Mouse (Mus musculus) frontal cortex, adult (tissue): ENCODE results near the gene Cyp4f18.
"Not testable (repeated sequence)": the region's sequence is repeated elsewhere in the genome, so short reads cannot be mapped to it uniquely, and the experiment has no call there.

Experiments used
- ATAC-seq: cut with Nextera tagmentation; 2 replicates; pipeline ENCODE4 v1.9.2; 2017; ENCODE audit warnings: mild to moderate bottlenecking, moderate library complexity, mixed read lengths; ENCODE audit not compliant: low TSS enrichment

The Cyp4f18 gene

DNA sequence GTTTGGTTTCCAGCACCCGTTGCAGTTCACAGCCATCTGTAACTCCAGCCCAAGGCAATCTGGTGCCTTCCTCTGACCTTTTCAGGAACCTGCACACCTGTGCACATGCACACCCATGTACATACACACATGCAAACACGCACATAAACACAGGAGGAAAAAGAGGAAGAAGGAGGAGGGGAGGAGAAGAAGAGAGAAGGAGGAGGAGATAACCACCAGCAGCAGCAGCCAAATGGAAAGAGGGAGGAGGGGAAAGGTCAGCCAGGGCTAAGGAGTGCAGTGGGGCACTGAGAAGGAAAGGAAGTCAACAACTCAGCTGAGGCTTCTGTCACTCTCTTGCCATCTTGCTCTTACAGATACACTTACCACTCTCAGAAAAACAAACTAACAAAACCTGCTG lies 28.4 kb downstream of the Cyp4f18 start:
- no peak for ATAC-seq

DNA sequence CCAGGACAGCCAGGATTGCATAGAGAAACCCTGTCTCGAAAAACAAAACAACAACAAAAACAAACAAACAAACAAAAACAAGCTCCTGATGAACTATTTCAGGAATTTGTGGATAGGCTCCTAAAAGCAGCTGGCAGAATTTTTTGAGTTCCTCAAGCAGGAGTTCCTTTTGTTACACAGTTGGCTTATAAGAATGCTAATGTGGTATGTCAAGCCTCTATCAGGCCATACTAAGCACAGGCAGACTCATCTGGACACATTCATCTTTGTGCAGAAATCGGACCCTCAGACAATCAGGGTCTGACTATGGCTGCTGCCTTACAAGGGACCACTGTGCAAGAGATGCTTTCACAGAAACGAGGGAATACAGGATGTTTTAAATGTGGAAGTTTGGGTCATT lies 35.2 kb downstream of the Cyp4f18 start:
- ATAC-seq: no peak

DNA sequence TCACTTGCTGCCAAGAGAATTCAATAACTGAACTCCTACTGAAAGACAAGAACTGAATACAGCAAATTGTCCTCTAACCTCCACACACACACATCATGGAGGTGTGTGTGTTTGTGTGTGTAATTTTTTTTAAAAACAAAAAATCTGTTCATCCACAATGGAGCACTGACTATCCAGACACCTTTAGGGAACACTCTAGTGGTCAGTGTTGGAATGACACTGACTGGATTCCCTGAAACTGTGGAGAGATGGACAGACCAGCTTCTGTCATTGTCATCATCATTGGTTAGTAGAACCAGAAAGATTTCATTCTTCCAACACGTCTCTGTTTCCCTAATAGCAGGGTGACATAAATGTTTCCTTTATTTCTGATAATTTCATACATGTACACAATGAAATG lies 37.5 kb downstream of the Cyp4f18 start:
- peak; percentile 38; the same call in 1 of the 2 replicates for ATAC-seq

DNA sequence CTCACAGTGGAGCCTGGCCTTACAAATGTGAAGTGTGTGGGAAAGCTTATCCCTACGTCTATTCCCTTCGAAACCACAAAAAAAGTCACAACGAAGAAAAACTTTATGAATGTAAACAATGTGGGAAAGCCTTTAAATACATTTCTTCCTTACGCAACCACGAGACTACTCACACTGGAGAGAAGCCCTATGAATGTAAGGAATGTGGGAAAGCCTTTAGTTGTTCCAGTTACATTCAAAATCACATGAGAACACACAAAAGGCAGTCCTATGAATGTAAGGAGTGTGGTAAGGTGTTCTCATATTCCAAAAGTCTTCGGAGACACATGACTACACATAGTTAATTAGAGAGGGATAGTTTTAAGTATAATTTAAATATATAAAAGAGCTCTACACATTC lies 40.8 kb downstream of the Cyp4f18 start:
- no peak; the same call in 1 of the 2 replicates for ATAC-seq

DNA sequence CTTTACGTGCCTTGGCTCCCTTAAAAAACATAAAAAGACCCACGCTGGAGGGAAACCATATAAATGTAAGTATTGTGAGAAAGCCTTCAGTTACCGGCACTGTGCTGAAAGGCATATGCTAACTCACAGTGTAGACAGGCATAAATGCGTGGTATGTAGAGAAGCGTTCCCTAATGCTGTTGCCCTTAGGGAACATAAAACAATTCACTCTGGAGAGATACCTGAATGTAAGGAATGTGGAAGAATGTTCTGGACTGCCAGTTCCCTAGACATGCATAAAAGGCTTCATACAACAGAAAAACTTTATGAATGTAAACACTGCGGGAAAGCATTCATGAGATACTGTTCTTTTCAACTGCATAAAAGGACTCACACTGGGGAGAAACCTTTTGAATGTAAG lies 41.3 kb downstream of the Cyp4f18 start:
- ATAC-seq: no peak

DNA sequence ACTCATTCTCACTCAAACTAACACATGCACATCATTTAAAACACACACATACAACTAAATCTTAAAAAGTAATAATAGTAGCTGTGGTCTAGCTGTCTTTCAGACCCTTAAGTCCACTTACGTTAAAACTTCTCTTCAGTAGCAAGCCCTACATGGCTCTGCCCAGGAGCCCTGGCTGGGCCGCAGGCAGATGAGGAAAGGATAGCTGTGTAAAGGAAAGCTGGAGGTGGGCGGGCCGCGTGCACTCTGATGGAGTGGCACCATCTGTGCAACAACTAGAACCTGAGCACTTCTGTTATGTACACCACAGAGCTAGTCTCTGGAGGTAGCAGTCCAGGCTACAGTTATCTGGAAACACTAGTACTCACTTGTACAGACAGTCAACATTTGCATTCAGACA lies 42.2 kb downstream of the Cyp4f18 start:
- no peak for ATAC-seq

DNA sequence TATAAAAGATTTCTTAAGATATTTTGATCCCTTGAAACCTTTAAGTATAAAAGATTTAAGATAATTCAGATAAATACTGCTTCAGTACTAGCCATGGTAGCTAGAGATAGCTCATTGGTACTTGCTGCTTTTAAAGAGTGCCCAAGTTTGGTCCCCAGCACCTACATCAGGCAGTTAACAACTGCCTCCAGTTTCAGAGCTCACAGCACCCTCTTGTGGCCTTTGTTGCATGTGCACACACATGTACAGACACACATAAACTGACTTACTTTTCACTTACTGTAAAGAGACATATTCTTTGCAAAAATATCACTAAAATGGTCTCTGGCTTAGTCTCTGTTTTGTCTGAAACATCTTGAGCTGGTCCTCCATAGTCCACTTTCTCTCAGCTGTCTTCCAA lies 43.0 kb downstream of the Cyp4f18 start:
- no peak for ATAC-seq

DNA sequence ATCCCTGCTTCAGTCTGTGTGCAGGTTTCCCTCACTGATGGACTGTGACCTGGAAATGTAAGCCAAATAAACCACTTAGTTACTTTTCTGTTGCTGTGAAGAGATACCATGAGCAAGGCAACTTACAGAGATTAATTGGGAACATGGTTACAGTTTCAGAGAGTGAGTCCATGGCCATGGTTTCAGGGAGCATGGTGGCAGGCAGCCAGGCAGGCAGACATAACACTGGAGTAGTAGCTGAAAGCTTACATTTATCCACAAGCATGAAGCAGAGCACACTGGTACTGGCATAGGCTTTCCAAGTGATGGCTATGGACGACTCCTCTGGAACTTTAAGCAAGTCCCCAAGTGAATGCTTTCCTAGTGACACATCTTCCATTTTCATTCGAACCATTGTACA lies 44.3 kb downstream of the Cyp4f18 start:
- ATAC-seq: no peak

DNA sequence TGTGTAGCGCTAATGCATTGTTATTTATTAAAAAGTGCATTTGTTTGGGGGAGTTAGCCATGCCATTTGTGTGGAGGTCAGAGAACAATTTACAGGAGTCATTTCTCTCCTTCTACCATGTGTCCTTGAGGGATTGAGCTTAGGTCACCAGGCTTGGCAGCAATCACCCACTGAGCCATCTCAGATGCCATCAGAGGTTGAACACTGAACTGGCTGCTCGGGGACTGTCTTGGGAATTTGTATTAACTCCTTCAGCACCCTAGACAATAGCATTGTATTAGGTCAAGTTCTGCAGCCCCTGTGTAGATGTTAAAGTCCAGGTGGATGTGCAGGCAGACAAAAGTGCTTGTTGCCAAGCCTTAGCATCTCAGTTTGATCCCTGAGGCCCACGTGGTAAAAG lies 45.4 kb downstream of the Cyp4f18 start:
- ATAC-seq: no peak

DNA sequence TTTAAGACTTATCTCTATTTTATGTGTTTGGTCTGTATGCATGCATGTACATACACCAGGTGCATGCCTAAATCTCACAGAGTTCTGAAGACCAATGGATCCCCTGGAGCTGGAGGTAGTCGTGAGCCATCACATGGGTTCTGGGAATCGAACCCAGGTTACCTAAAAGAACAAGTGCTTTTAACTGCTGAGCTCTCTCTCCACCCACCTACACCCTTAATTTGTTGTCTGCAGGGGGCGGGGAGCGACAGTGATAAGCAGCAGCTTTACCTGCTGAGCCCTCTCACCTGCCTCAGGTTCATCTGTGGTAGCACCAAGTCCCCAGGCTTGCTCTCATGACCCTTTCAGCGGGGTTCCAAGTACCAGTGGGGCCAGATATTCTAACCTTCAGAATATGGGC lies 47.6 kb downstream of the Cyp4f18 start:
- no peak for ATAC-seq

DNA sequence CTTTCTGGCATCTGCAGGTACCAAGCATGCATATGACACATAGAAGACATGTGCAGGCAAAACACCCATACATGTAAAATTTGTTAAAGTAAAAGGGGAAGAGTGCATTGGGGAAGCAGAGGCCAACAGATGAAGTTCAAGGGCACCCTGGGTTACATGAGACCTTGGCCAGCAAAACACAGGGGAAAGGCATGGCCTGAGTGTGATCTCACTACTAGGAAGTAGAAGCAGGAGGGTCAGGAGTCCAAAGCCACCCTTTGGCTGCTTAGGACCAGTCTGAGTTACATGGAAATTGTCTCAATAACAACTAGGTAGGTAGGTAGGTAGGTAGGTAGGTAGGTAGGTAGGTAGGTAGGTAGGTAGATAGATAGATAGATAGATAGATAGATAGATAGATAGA lies 48.9 kb downstream of the Cyp4f18 start:
- no peak for ATAC-seq

DNA sequence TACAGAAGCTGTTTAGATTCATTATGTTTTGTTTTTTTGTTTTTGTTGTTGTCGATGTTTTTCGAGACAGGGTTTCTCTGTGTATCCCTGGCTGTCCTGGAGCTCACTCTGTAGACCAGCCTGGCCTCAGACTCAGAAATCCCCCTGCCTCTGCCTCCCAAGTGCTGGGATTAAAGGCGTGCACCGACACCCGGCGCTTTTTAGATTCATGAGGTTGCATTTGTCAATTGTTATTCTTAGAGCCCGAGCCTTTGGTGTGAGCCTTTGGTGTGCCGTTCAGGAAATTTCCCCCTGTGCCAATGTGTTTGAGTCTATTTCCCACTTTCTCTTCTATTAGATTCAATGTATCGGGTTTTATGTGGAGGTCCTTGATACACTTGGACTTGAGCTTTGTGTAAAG lies 54.8 kb downstream of the Cyp4f18 start:
- no peak for ATAC-seq

DNA sequence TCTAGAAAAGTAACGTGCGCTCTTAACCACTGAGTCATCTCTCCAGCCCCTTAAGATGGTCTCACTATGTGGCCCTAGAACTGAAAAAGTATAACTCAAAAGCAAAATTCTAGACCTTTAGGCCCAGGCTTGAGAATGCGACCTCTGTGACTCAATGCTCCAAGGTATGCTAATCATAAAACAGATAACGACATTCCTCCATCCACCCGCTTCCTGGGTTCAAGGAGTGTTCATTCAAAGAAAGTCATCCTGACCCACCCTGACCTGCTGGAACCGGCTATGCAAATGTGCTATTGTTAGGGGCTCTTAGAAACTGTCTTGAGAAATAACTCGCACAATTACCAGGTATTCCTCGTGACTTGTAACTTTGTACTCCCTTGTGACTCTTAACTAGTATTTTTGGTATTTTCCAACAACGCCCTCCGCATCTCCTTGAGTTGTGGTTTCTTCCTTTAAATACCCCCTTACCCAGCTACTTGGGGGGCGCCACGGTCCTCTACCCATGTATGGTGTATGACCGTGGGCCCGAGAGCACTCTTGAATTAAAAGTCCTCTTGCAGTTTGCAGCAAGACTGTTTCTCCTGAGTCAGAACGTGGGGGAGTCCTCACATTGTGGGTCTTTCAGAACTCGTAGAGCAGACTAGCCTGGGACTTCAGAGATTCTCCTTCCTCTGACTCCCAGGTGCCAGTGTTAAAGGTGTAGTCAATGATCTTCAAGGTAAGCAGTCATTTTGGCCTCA lies 56.3 kb downstream of the Cyp4f18 start:
- ATAC-seq: not testable (repeated sequence)

DNA sequence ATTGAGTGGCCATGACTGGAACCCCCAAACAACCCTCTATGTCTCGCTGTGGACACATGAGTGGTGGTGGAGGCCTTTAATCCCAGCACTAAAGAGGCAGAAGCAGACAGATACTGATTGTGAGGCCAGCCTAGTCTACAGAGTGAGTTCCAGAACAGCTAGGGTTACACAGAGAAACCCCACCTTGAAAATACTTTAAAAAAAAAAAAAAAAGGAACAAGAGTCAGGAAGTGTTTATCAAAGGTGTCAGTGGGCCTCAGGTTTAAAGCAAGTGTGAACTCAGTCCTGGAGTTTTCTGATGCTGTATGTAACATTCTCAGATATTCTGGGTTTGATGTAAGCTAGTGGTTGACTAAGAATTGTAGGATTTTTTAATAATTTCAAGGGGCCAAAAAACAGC lies 56.9 kb downstream of the Cyp4f18 start:
- no peak for ATAC-seq

DNA sequence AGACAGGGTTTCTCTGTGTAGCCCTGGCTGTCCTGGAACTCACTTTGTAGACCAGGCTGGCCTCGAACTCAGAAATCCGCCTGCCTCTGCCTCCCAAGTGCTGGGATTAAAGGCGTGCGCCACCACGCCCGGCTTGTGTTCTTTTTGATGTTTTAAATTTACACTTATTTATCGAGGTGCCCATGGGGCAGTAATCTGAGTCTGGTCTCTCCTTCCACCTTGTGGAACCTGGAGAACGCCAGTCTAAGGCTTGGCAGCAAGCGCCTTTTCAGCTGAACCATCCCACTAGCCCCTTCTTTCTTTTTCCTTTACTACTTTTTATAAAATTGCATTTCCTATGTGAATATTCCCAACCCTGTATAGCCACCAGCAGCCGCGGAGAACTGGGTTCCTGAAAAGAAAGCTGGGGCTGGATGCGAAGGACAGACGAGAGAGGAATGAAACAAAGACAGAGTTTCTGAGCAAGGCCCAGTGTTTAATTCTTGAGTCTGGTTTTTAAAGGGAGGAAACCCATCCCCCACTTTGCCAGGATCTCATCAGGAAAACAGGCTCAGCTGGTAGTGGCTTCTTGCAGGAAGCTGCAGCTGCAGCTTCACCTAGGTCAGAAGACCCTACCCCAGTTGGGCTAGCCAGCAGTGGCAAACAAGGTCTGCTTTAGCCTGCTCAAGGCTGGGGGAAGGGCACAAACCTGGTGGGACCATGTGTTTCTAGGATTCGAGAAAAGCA lies 57.8 kb downstream of the Cyp4f18 start:
- ATAC-seq: no peak

DNA sequence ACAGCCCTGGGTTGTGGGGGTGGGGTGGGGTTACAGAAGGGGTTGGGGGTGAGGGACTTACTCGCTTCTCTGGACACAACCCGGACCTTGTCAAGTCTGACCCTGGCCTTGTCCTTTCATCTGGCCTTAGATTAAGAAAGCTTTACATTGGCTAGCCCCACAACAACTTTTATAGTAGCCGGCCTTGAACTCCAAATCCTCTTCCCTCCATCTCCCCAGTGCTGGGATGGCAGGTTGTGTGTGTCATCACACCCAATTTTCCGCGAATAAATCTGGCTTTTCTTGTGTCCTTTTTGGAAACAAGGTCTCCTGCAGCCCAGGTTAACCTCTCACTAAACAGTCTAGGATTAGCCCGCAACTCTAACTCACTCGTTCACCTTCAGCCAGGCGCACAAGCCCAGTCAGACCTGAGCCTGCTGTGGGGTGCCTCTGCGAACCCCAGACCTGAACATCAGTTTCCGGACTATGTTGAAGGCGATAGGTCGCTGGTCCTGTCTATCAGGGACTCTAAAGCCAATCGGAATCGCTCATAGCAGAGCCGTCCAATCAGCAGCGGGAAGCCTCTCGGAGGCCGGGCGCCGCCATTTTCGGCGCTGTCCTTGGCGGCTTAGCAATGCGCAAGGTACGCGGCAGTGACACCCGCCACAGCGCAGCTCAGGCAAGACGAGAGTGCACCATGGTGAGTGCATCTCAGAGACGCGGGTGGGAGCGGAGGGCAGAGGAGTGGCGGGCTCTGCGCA lies 58.8 kb downstream of the Cyp4f18 start, which contains the start of gene Zfp961:
Gene Zfp961, plus strand, starts transcription at position 557 of the 740 bp plus-strand sequence.
- peak; percentile 100 for ATAC-seq

DNA sequence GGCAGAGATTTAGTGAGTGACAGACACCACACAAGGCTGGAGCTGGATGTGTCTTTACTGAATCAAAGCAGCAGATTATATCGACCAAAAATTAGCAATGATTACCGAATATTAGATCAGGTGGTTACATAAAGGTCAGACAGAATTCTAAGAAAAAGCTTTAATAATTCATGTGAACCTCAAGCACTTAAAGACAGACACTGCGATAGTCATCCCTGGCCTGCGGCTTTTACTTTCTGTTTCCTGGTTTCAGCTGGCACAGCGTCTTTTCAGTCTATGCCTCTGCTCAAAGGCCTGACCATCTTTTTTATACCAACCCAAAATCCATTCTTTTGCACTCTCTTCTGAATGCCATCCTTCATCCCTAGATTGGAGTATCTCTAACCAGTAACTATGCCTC lies 60.8 kb downstream of the Cyp4f18 start:
- no peak for ATAC-seq

DNA sequence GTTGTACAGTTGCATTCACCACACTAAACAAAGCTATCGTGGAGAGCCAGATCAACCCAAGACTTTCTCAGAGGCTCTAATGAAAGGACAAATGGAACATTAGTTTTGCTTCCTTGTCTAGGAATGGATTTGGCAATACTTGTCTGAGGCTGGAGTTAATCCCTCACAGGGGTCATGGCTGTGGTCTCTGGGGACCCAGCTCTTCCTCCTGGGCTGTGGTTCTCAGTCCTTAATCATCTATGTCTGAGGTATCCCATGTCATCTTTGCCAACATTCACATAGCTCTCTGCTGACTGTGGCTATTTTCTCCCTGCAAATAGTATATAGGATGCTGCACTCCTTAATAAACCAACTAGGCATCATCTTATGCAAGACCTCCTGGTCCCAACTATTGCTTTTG lies 67.7 kb downstream of the Cyp4f18 start:
- no peak for ATAC-seq

DNA sequence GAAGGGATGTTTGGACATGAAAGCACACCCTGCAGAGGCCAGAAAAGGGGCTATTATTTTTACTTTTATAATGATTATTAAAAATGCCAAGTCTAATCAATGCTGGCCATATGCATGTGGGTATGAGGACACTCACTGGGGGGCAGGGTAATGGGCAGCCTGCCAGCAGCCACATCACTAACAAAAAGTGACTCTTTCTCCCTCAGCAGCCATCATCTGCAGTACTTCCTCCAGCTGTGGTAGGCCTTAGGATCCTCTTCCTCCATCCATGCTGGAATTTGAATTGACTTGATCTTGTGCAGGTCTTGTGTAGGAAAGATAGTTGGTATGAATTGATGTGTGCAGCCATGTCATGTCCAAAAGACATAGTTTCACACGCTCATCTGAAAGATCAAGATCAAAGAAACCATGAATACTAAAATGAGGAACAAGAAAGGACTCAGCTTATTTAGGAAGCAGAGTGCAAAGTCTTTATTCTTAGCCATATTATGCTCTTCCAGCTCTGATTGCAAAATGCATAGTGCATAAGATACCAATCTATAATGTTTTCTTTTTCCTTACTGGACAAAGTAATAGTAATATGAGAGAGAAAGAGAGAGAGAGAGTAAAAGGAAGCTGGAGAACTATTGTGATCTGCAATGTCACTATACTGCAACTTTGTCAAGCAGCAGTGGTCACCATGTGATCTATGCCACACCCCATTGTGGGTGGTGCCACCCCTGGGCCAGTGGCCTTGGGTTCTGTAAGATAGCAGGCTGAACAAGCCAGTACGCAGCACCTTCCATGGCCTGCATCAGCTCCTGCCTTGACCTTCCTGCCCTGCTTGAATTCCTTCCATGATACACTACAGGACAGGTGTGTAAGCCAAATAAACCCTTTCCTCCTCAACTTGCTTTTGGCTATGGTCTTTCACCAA lies 68.9 kb downstream of the Cyp4f18 start:
- no peak for ATAC-seq
